Mouse (Mus musculus) small intestine, adult 2 months (tissue): ENCODE data around the gene Ntm.

Experiments used
- CTCF ChIP-seq: fragments of 200-500 bp; IDR thresholded peaks from 2 replicates; pipeline ENCODE4 v1.5.1; 2012; ENCODE audit warnings: low read depth, mild to moderate bottlenecking, control low read depth, inconsistent platforms, low read length, moderate library complexity, mixed read lengths; ENCODE audit not compliant: insufficient replicate concordance, insufficient read length; ENCODE audit errors: extremely low read depth
- POLR2A ChIP-seq: fragments of 200-500 bp; IDR thresholded peaks from 2 replicates; pipeline ENCODE4 v1.6.1; 2012; ENCODE audit warnings: low read depth, mild to moderate bottlenecking, control low read depth, inconsistent platforms, low read length, moderate library complexity

DNA sequence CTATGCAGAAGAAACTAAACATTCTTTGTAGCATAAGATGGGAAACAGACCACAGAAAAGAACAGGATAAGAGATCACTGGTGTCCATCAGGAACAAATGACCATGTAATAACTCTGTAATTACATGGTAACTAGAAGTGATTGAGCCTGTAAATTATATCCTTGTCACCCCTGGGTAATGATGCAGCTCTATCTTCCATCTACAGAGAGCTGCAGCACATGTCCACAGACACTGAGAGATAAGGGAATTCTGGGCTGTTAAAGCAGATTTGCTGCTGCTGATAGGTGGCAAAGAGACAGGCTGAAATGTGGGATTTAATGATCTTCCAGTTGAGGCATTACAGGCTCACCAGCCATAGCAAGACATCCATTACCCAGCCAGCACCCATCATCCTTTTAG, 677.8 kb downstream of the Ntm start:
- TF ChIP-seq CTCF (no peak), POLR2A (no peak)
